Mouse (Mus musculus) heart, adult 2 months (tissue): ENCODE data around the gene Tubg2. TPM values are rescaled to one million over a fixed set of nuclear protein-coding genes. Genes with fewer than 3 reads are reported as not detected.
A peak's percentile ranks its signal among the peaks of the same experiment; 100 is the strongest.

Source experiments
- DNase-seq, 2 experiments: peaks; one replicate each; pipeline ENCODE4 v3.0.0; 2021
- H3K27ac ChIP-seq: fragments of 200-600 bp; 2 replicates; pipeline ENCODE4 v1.8.1; 2022
- H3K27me3 ChIP-seq: fragments of 200-500 bp; 2 replicates; pipeline ENCODE4 v1.6.1; 2012; ENCODE audit warnings: mild to moderate bottlenecking, low read length, inconsistent platforms, mixed read lengths; ENCODE audit not compliant: control insufficient read depth, insufficient read depth
- H3K36me3 ChIP-seq: fragments of 200-500 bp; 2 replicates; pipeline ENCODE4 v1.6.1; 2012; ENCODE audit warnings: low read length, inconsistent platforms; ENCODE audit not compliant: control insufficient read depth, insufficient read depth
- H3K4me1 ChIP-seq: fragments of 200-500 bp; 2 replicates; pipeline ENCODE4 v1.6.1; 2011; ENCODE audit warnings: low read length; ENCODE audit not compliant: control insufficient read depth, insufficient read depth
- H3K4me3 ChIP-seq: fragments of 200-600 bp; 2 replicates; pipeline ENCODE4 v1.8.1; 2022
- H3K79me2 ChIP-seq: fragments of 200-500 bp; replicated peaks from 2 replicates; pipeline ENCODE4 v1.6.1; 2012; ENCODE audit warnings: mild to moderate bottlenecking, inconsistent platforms, low read length, moderate library complexity, mixed read lengths; ENCODE audit not compliant: control insufficient read depth, insufficient read depth
- H3K9ac ChIP-seq: fragments of 200-500 bp; 2 replicates; pipeline ENCODE4 v1.6.1; 2012; ENCODE audit warnings: low read depth, mild to moderate bottlenecking, control low read depth, inconsistent platforms, low read length, mixed read lengths
- CTCF ChIP-seq: fragments of 200-600 bp; IDR thresholded peaks from 2 replicates; pipeline ENCODE4 v1.8.1; 2022; ENCODE audit warnings: antibody characterized with exemption, mild to moderate bottlenecking, moderate library complexity
- EP300 ChIP-seq: fragments of 200-500 bp; IDR thresholded peaks from 2 replicates; pipeline ENCODE4 v1.6.1; 2011; ENCODE audit warnings: low read depth, low read length, control low read depth; ENCODE audit not compliant: insufficient read depth
- POLR2A ChIP-seq: fragments of 200-500 bp; IDR thresholded peaks from 2 replicates; pipeline ENCODE4 v1.6.1; 2011; ENCODE audit warnings: mild to moderate bottlenecking, low read depth, low read length, control low read depth; ENCODE audit not compliant: insufficient read depth
- WGBS: fragments of 180-500 bp; shearing (Covaris S2); methylation state at CpG from one replicate; pipeline ENCODE4 v1.1.7; 2018; 5-methylcytosine and 5-hydroxymethylcytosine counted together
- intact Hi-C: fragments of 180-260 bp; cut with DNase I; formaldehyde crosslinking; loops from one replicate; pipeline ENCODE4 v1.15.1; 2025
- polyA plus RNA-seq: library from polyadenylated mRNA; depleted of rRNA; stranded (reverse); fragments of >200 nt; gene quantifications from 2 replicates; pipeline ENCODE4 v1.2.3, GENCODE M21; 2012
- total RNA-seq, 2 experiments: library from RNA; stranded (reverse); gene quantifications; 2 replicates each; pipeline ENCODE4 v1.2.3; 2021

Gene Tubg2
- total and polyA plus RNA-seq, 3 experiments: 2.9 to 3.5 (median 3.5) TPM

GRCm38 (mm10) chr11:101142215-101142967 is 13.3 kb upstream of the Tubg2 start:
- no peak overlapping the region for H3K27ac ChIP-seq
- WGBS: 94% methylated on average over 10 of the region's 10 CpGs
- no peaks in the 10 kb centered on the region for H3K79me2 ChIP-seq
- no peak overlapping the region for H3K4me3 ChIP-seq
- H3K36me3 ChIP-seq: no peaks in the 10 kb centered on the region
- TF ChIP-seq EP300: no peak
- H3K27me3 ChIP-seq: no peaks in the 10 kb centered on the region
- H3K4me1 ChIP-seq: peaks cover 3% of the 10 kb centered on the region
- DNase-seq: no peak
- intact Hi-C loops: no loop called here
- no peak overlapping the region for H3K9ac ChIP-seq

- H3K79me2 ChIP-seq: no peaks in the 10 kb centered on the region
- WGBS: 31% methylated on average over 18 of the region's 19 CpGs
- intact Hi-C loops: no loop called here
- no peaks in the 10 kb centered on the region for H3K27me3 ChIP-seq
- no peak for DNase-seq
- TF ChIP-seq CTCF: no peak
- no peak for TF ChIP-seq POLR2A
- TF ChIP-seq EP300: no peak
- H3K9ac ChIP-seq: no peak overlapping the region
- peaks cover 3% of the 10 kb centered on the region for H3K4me1 ChIP-seq
- H3K36me3 ChIP-seq: no peaks in the 10 kb centered on the region
- peak overlapping the region; percentile 24; the same call in 1 of the 2 replicates for H3K4me3 ChIP-seq
- no peak overlapping the region for H3K27ac ChIP-seq
Measured at GRCm38 (mm10) chr11:101143338-101144225, 12.1 kb upstream of the Tubg2 start.

- TF ChIP-seq EP300 (no peak), CTCF (no peak), POLR2A (no peak)
- Histone ChIP-seq H3K79me2 (no peaks in the 10 kb centered on the region), H3K4me3 (no peak overlapping the region), H3K27ac (no peak overlapping the region), H3K27me3 (no peaks in the 10 kb centered on the region), H3K36me3 (no peaks in the 10 kb centered on the region), H3K4me1 (no peaks in the 10 kb centered on the region; the same call in 1 of the 2 replicates), H3K9ac (no peak overlapping the region)
- intact Hi-C loops: no loop called here
- no peak for DNase-seq
- 56% methylated on average over 10 of the region's 10 CpGs for WGBS
Measured at GRCm38 (mm10) chr11:101146377-101146776, 9.3 kb upstream of the Tubg2 start.

GRCm38 (mm10) chr11:101148751-101149150 is 7.0 kb upstream of the Tubg2 start:
- TF ChIP-seq CTCF (no peak), POLR2A (no peak), EP300 (no peak)
- WGBS: 81% methylated on average over 10 of the region's 10 CpGs
- H3K4me3 ChIP-seq: no peak overlapping the region

GRCm38 (mm10) chr11:101149178-101150105 is 6.3 kb upstream of the Tubg2 start:
- TF ChIP-seq POLR2A (no peak), CTCF (no peak), EP300 (no peak)
- H3K79me2 ChIP-seq: no peaks in the 10 kb centered on the region
- intact Hi-C loops: no loop called here
- H3K9ac ChIP-seq: no peak overlapping the region
- H3K27ac ChIP-seq: peak overlapping the region; percentile 54
- no peaks in the 10 kb centered on the region for H3K4me1 ChIP-seq
- H3K36me3 ChIP-seq: no peaks in the 10 kb centered on the region
- WGBS: 56% methylated on average over 9 of the region's 9 CpGs
- H3K4me3 ChIP-seq: no peak overlapping the region
- H3K27me3 ChIP-seq: no peaks in the 10 kb centered on the region
- peak; percentile 53 to 59 for DNase-seq

More at GRCm38 (mm10) chr11:101148751-101149150, 7.0 kb upstream of the Tubg2 start:
- Histone ChIP-seq H3K27ac (peak overlapping the region; percentile 54), H3K4me1 (no peaks in the 10 kb centered on the region), H3K36me3 (no peaks in the 10 kb centered on the region), H3K27me3 (no peaks in the 10 kb centered on the region), H3K9ac (no peak overlapping the region), H3K79me2 (no peaks in the 10 kb centered on the region)
- intact Hi-C loops: no loop called here
- DNase-seq: no peak
